Mouse (Mus musculus): ENCODE results near the gene Sys1.

Sys1 gene

DNA sequence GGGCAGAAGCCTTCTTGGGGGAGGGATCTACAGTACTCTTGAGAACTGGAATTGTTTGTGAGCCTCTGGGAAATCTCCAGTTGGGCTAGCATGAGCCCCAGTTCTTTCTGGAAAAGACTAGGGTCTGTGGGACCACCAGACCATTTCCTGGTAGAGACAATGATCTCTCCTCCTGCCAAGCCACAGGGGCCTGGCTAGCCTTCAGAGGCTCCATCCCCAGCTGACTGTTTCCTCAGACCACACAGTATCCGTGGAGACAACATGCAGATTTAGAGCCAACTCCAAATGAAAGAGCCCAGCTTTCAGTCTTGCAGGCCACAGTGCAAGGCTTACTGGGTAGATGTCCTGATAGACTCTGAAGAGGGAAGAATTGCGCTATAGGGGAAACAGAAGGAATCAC, 37.4 kb downstream of the Sys1 start:
- DNase-seq (ENCODE audit: extremely low read depth, low read depth, low spot score), result no peak

DNA sequence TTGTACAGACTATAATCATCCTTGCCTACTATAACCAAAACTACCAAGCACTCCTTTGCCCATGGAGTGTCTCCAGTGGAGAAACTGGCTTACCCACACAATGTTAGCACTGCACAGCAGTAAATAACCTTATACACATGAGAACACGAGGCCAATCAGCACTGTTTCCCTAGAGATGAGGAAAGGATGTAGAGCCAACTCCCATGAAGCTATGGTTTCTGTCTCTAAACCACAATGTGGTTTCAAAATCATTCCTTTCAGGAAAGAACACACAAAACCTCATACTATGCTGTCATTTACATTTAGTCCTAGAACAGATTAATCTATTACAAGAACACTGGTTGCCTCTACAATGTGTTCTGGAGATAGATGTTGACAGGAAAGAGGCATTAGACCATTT, 39.6 kb downstream of the Sys1 start:
- DNase-seq (ENCODE audit: extremely low read depth, low read depth, low spot score), result no peak

DNA sequence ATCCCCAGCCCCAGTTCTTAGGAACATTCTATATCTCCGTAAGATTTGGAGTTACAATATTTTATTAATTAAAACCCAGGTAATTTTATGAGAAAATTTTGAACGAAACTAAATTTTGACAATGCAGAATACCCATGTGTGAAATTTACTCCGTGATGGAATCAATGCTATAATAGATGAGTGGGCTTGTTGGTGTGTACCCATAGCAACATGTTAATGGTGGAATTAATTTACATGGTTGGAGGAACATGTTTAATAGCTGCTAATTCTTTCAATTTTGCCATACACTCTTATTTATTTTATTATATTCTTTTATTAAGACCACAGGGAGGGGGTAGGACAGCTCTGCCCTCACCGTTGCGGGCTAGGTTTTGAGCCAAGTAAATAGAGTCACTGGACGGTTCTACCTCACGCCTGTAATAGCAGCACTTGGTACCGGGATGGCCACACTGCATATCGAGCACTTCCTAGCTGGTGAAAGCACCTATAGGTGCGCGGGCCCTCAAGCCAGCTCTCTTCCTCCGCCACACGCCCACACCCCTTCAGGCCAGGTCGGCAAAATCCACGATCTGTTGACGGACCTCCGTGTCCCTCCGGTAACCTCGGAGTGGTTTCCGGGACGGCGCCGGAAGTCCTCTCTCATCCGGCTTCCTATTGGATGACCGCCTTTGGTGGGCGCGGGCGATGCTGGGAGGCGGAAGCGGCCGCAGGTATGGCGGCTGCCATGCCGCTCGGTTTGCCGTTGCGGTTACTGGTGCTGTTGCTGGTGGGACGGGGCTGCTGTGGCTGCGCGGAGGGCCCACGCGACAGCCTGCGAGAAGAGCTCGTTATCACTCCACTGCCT, 40.3 kb downstream of the Sys1 start, which contains the start of gene Pigt:
Gene Pigt (plus strand): TSS at position 674 of the 844 bp plus-strand sequence.
- DNase-seq (ENCODE audit: extremely low read depth, low read depth, low spot score), result no peak

DNA sequence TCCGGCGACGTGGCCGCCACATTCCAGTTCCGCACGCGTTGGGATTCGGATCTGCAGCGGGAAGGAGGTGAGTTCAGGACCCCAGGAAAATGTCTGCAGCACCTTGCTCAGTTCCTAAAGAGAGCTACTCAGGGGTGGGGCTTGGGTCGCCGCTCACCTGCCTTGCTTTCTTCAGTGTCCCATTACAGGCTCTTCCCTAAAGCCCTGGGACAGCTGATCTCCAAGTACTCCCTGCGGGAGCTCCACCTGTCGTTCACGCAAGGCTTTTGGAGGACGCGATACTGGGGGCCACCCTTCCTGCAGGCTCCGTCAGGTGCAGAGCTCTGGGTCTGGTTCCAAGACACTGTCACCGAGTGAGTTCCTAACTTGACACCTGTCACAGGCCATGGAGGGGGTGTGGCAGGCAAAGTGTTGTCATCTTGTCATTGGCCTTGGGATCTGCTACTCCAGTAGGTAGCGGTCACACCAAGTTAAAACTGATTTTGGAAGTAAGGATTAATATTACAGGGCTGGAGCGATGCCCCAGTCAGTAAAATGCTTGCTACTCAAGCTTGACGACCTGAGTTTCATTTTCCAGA, 41.0 kb downstream of the Sys1 start:
- no peak for DNase-seq (ENCODE audit: extremely low read depth, low read depth, low spot score)

DNA sequence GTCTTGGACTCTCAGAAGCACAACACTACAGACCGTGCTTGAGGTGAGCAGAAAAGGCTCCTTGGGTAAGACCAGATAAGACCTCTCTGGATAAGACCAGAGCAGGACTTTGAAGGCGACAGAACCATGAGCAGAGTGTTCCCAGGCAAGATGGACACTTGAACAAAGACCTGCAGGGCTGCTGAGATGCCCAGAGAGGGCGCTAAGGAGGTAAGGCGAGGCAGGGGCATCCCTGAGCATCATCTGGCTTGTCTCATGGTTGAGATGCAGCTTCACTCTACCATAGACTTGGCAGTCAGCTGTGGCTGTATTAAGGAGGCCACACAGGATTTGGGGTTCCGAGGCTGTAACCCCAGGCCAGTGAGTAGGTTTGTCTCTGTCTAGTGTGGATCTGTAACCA, 42.6 kb downstream of the Sys1 start:
- DNase-seq (ENCODE audit: extremely low read depth, low read depth, low spot score), result no peak

DNA sequence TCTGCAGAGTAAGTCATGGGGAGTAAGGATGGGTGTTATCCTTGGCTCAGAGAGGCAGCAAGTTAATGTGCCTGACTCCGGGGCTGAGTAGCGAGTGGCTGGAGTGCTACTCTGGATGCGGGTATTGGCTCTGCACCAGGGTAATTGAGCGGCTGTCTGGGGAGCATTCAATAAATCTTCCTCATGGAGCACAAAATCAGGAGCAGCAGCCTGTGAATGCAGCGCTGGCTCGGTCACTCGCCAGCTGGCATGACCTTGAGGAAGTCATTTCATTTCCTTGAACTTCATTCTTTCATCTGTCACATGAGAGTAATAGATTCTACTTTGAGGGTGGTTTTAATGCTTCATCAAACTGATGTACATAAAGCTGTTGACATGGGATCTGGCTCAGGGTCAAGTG, 43.7 kb downstream of the Sys1 start:
- DNase-seq (ENCODE audit: extremely low read depth, low read depth, low spot score), result no peak

DNA sequence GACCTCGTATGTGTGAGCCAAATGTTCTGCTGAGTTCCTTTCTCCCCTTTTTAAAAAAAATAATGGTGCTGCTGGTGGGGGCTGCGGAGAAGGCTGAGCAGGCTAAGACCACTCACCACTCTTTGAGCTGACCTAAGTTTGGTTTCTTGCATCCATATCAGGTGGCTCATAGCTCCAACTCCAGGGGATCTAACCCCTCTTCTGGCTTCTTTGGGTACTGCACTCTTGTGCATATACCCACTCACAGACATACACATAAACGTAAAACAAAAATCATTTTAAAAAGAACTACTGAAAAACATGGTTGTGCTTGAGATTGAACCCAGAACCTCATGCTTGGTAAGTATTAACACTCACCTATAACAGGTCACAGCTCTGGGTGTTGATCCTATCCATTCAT, 48.2 kb downstream of the Sys1 start:
- DNase-seq (ENCODE audit: extremely low read depth, low read depth, low spot score), result no peak

DNA sequence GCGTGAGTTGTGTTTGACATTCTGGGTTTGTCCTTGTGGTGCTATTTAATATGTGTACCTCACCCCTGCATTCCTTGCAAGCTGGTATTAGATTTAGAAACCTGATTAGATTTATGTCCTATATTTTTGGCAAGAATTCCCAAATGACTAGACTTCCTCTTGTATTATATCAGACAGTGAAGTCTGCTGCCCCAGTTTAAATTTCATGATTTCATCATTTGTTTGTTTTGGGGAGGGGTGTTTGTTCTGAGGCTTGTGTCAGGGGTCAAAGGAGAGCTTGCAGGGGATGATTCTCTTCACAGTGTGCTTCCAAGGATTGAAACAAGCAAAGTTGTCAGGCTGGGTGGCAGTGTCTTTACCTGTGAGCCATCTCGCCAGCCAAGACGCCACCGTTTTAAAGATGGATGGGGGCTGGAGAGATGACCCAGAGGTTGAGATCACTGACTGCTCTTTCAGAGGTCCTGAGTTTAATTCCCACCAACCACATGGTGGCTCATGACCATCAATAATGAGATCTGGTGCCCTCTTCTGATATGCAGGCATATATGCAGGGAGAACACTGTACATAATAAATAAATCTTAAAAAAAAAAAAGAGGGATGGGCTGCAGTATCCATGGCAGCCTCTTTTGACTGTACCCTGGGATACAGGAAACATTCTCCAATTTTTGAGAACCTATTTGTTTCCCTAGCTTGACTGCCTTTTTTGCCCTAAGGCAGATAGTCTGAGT, 49.0 kb downstream of the Sys1 start:
- no peak for DNase-seq (ENCODE audit: extremely low read depth, low read depth, low spot score)

DNA sequence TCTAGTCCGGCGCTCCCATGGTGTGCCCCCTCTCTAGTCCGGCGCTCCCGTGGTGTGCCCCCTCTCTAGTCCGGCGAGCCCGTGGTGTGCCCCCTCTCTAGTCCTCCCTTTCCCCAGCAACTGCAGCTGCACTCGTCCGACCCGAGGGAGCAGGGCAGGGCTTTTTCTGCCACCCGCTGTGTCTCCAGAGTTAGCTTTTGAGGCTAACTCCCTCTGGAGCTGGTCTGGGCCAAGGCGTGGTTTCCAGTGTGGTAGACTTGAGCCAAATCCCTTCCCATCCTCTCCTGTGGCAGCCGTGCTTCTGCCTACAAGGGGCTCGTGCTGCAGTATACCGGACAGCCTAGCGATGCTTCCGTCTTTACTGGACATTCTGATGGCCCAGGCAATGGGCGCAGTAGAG, 51.0 kb downstream of the Sys1 start:
- no peak for DNase-seq (ENCODE audit: extremely low read depth, low read depth, low spot score)

DNA sequence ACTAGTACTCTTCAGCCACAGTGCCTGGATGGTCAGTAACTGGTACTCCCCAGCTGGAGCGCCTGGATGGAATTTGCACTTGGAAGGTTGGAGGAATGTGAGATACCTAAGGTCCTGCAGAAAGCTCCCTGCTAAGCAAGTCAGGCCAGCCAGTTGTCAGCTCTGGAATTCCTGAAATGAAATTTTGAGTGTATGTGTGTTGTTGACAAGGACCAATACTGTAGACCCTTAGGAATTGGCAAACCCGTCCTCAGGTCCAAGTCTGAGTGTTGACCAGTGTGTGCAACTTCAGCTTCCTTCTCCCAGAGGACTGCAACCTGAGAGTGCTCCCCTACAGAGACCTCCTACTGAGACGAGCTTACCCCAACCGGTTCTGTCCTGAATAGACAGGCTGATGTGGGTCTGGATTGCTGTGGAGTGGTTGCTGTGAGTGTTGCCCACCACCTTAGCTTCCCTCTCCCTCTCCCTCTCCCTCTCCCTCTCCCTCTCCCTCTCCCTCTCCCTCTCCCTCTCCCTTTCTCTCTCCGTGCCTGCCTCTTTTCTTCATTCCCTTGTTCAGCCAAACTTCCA, 53.9 kb downstream of the Sys1 start:
- no peak for DNase-seq (ENCODE audit: extremely low read depth, low read depth, low spot score)

DNA sequence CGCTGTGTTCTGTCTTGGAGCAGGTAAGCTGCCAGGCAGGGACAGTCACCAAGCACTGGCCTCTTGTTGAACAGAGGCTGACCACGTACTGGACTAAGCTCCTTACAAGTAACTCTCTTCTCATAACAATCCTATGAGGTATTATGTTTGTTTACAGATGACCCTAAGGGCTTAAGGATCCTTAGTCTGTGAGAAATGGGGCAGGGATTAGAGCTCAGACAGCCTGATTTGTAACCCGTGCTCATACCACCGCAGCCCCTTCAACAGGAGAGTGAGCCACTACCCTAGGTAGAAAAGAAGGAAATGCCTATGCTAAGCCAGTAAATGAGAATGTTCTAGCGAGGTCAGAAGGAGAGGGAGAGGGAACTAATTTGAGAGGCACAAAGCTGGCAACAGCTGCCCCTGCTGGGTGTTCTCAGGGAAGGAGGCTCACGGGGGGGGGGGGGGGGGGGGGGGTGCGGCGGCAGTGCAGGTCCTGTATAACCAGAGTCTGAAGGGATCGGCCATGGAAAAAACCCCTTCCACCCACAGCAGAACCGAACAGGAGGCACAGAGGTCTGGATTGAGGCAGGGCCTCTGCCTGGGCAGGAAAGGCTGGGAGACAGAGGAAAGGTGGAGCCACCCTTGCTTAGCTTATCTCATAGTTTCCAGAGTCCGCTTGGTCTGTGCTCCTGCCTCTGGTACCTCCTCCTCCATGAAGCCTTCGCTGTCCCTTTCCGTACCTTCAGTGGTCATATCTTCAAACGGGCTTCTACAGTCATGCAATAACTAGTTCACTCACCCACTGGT, 55.6 kb downstream of the Sys1 start:
- DNase-seq (ENCODE audit: extremely low read depth, low read depth, low spot score), result no peak

DNA sequence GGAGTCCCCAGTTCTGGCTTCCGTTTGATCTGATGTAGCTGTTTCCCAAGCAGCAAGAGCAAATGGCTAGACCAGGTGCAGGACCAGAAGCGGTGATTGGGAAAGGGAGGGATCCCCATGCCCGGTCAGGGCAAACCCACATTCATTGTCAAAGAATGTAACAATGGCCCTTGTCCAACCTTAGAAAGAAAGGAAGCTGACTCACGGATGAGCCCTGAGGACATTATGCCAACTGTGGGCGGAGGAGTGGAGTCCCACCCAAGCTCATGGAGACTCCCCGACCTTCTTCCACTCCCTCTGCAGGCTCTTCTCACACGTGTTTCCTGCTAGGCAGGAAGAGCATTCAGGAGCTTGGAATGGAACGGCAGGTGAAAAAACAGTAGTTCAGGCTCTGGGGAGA, 56.6 kb downstream of the Sys1 start:
- DNase-seq (ENCODE audit: extremely low read depth, low read depth, low spot score), result peak; percentile 45

DNA sequence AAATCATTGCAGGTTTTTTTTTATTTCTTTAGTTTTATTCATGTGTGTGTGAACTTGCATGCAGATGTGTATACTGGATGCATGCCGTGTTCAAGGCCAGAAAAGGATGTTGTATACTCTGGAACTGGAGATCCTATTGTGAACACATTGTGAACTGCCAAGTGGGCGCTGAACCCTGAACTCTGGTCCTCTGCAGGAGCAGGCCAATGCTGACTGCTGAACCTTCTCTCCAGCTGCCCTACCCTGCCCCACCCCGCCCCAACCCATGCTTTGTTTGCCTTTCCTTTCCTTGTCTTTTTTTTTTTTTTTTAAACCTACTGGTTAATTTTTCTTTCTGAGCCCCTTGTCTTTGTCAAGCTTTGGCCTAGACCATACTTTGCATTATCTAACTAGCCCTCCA, 58.2 kb downstream of the Sys1 start:
- no peak for DNase-seq (ENCODE audit: extremely low read depth, low read depth, low spot score)

DNA sequence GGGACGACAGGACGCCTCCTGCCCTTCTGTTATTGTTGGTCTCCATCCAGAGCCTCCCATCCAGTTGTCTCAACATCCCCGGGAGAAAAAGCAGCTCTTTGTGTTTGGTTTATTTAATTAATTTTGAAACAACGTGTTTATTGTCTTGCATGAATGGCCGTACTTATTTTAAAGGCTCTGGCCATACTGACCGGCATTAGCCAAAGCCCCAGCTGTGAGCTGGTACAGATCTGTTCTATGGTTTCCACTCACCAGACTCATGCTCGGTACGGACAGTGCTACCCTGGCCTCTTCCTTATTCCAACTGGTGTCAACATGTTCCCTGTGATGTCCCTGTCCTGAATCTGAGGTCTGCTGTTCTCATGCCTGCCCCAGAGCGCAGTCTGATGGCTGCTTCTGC, 59.1 kb downstream of the Sys1 start:
- no peak for DNase-seq (ENCODE audit: extremely low read depth, low read depth, low spot score)

DNA sequence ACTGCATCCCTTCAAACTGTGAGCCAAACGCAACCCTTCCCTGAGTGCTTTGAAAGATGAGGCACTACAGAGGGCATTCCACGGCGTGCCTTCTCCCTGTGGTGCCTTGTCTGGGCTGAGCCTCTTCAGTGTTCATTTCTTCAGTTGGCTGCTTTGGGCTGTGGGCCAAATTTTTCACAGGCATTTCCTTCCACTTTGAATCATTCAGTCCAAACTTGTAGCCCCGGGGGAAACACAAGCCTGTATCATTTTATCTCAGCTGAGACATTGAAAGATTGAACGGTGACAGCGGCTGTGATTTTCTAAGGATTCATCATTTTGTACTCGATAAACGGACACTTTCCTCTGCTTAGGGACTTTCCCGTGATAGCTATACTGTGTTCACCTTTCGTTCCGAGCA, 59.8 kb downstream of the Sys1 start:
- DNase-seq (ENCODE audit: extremely low read depth, low read depth, low spot score), result no peak

DNA sequence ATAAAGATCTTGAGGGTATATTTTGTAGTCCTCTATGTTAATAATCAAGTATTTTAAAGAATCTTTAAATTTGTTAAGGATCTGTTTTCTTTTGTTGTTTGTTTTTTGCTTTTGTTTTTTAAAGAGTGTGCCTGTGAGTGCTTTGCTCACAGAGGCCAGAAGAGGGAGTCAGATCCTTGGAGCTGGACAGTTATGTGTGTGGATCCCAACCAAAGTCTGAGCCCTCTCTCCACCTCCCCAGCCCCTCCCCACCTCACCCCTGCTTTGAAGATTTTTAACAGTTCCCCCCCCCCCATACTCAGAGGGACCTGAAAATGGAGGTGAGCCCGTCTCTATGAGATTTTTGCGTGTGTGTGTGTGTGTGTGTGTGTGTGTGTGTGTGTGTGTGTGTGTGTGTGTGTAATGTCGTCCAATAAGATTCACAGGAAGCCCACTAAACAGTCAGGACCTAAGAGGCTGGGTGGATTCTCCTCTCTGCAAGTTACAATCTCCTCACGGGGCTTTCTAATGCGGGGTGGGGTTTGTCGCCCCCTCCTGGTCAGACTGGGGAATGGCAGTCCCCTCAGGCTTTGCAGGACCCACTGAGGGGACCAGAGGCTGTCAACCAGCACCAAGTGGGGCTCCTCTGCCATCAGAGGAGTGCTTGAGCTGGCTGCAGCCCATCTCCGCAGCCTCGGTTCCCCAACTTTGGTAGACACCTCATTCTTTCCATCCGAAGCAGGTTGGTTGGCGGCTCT, 60.9 kb downstream of the Sys1 start:
- no peak for DNase-seq (ENCODE audit: extremely low read depth, low read depth, low spot score)

DNA sequence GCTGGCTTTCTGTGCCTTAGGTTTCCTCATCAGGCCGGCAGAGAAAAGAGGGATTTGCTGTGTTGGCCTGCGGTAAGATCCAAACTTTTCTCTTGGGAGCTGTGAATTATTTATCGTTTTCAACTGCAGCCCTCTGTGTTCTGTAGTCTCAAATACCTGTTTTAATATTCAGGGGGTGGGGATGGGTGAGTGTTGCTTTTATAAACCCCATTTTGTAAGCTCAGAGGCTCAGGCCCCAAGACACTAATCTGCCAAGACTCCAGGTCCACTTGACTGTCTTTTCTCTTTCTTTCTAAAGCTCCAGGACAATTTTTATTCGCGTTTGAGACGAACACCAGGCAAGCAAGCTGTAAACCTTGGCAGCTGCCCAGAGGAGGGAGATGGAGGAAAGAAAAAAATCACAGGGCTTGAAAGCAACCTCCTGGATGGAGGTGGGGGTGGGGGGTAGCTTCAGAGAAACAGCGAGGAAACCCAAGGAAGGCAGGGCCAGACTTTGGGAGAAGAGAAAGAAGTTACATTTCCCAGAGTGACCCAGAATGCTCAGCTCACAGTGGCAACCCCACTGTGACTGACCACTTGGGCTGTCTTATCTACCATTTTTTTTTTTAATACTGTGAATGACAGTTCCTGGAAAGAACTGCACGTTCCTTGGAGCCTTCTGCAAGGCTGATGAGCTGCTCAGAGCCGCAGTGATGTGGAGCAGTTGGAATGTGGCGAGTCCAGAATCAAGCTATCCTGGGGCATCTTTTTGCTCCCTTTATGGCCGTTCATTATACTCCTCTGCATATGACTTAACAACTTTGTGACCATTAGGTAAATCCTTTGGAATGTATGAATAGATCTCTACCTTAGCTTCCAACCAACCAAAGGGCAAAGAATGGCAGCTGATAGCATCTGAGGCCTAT, 61.8 kb downstream of the Sys1 start:
- DNase-seq (ENCODE audit: extremely low read depth, low read depth, low spot score), result peak; percentile 68

DNA sequence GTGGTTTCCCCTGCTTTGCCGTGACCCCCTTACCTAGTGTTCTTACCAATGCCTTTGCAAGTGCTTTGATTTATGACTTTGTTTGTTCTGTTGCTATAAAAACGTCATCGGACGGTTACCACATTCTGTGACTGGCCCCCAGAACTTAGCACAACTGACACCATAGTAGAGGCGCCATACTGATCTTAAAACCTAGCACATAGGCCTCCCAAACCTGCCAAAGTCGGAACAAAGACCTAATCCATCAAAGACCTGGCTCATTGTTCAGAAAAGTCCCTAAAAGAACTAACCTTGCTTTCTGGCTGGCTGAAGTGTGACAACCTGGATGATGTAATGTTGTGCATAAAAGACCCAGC, 62.4 kb downstream of the Sys1 start:
- DNase-seq (ENCODE audit: extremely low read depth, low read depth, low spot score), result no peak

DNA sequence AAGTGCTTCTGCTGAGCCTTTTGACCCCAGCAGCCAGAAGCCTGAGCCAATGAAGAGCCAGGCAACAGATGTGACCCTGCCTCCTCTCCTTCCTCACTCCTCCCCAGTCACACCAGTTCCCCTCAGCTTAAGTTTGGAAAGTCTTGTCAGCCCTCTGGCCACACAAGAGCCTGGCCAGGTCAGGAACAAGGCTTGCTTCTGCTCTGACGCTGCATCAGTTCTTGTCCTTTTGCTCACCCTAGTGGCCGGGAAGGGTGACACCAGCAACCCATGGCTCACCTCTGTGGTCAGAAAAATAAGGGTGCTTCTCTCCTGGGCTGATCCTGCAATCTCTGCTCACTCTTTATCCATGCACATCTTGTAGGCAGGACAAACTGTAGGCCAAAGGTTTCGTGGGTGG, 64.0 kb downstream of the Sys1 start:
- no peak for DNase-seq (ENCODE audit: extremely low read depth, low read depth, low spot score)

All from fat pad, adult 2 months (tissue).